Mouse (Mus musculus): ENCODE data around the gene Pdp2. TPM values are rescaled to one million over a fixed set of nuclear protein-coding genes. Genes with fewer than 3 reads are reported as not detected.

Gene Pdp2
- polyA plus RNA-seq, 1 experiment from 2014 or later, result 18.7 TPM

GRCm38 (mm10) chr8:104601941-104602371 lies 10.7 kb downstream of the Pdp2 start:
- ATAC-seq (replicated peaks; ENCODE audit: low FRiP score), result peak; percentile 26
- WGBS, result under 1% methylated on average over 12 of the region's 12 CpGs

GRCm38 (mm10) chr8:104602468-104603244 lies 11.4 kb downstream of the Pdp2 start:
- Histone ChIP-seq H3K27ac (0 out of 2 replicates have a peak overlapping the region, but pooled peaks have one; percentile 7), H3K9ac (peak overlapping the region; percentile 23; the same call in 1 of the 2 replicates), H3K4me1 (peaks cover 50% of the 10 kb centered on the region), H3K9me3 (replicated peaks) (no peaks in the 10 kb centered on the region), H3K4me3 (replicated peaks) (peak overlapping the region; percentile 27), H3K4me2 (peak overlapping the region; percentile 59), H3K27me3 (no peaks in the 10 kb centered on the region), H3K36me3 (no peaks in the 10 kb centered on the region)
- ATAC-seq (replicated peaks; ENCODE audit: low FRiP score), result peak; percentile 85
- 15% methylated on average over 21 of the region's 21 CpGs for WGBS

More at GRCm38 (mm10) chr8:104601941-104602371, 10.7 kb downstream of the Pdp2 start:
- H3K9me3 ChIP-seq (replicated peaks), result no peaks in the 10 kb centered on the region
- 0 out of 2 replicates have a peak overlapping the region, but pooled peaks have one; percentile 7 for H3K27ac ChIP-seq
- peaks cover 57% of the 10 kb centered on the region for H3K4me1 ChIP-seq
- peak overlapping the region; percentile 27 for H3K4me3 ChIP-seq (replicated peaks)
- peak overlapping the region; percentile 23; the same call in 1 of the 2 replicates for H3K9ac ChIP-seq
- no peaks in the 10 kb centered on the region for H3K27me3 ChIP-seq
- no peaks in the 10 kb centered on the region for H3K36me3 ChIP-seq
- peak overlapping the region; percentile 59 for H3K4me2 ChIP-seq

GRCm38 (mm10) chr8:104603245-104603593 lies 12.0 kb downstream of the Pdp2 start:
- Histone ChIP-seq H3K27ac (no peak overlapping the region), H3K9ac (no peak overlapping the region; the same call in 1 of the 2 replicates), H3K36me3 (no peaks in the 10 kb centered on the region), H3K4me2 (peak overlapping the region; percentile 59), H3K4me1 (peaks cover 45% of the 10 kb centered on the region), H3K4me3 (replicated peaks) (no peak overlapping the region), H3K9me3 (replicated peaks) (no peaks in the 10 kb centered on the region), H3K27me3 (no peaks in the 10 kb centered on the region)
- WGBS, result 62% methylated on average over 4 of the region's 4 CpGs
- no peak for ATAC-seq (replicated peaks; ENCODE audit: low FRiP score)

GRCm38 (mm10) chr8:104606329-104606728 lies 15.1 kb downstream of the Pdp2 start:
- WGBS, result 9% methylated on average over 6 of the region's 6 CpGs
- Histone ChIP-seq H3K4me1 (peaks cover 31% of the 10 kb centered on the region), H3K9me3 (replicated peaks) (no peaks in the 10 kb centered on the region), H3K9ac (no peak overlapping the region), H3K4me2 (no peak overlapping the region), H3K27ac (peak overlapping the region; percentile 77), H3K4me3 (replicated peaks) (no peak overlapping the region), H3K36me3 (no peaks in the 10 kb centered on the region), H3K27me3 (no peaks in the 10 kb centered on the region)
- ATAC-seq (replicated peaks; ENCODE audit: low FRiP score), result peak; percentile 67

GRCm38 (mm10) chr8:104607944-104608343 lies 16.7 kb downstream of the Pdp2 start:
- H3K4me1 ChIP-seq, result peaks cover 16% of the 10 kb centered on the region
- H3K36me3 ChIP-seq, result no peaks in the 10 kb centered on the region
- H3K27me3 ChIP-seq, result no peaks in the 10 kb centered on the region
- 76% methylated on average over 2 of the region's 2 CpGs for WGBS
- no peak overlapping the region for H3K9ac ChIP-seq
- H3K27ac ChIP-seq, result no peak overlapping the region
- no peaks in the 10 kb centered on the region for H3K9me3 ChIP-seq (replicated peaks)
- no peak for ATAC-seq (replicated peaks; ENCODE audit: low FRiP score)
- no peak overlapping the region for H3K4me2 ChIP-seq
- no peak overlapping the region for H3K4me3 ChIP-seq (replicated peaks)

GRCm38 (mm10) chr8:104609222-104609621 lies 18.0 kb downstream of the Pdp2 start:
- Histone ChIP-seq H3K4me2 (no peak overlapping the region), H3K27ac (no peak overlapping the region), H3K27me3 (no peaks in the 10 kb centered on the region), H3K9ac (no peak overlapping the region), H3K36me3 (no peaks in the 10 kb centered on the region), H3K4me3 (replicated peaks) (no peak overlapping the region), H3K4me1 (peaks cover 12% of the 10 kb centered on the region), H3K9me3 (replicated peaks) (no peaks in the 10 kb centered on the region)
- ATAC-seq (replicated peaks; ENCODE audit: low FRiP score), result no peak
- WGBS, result 79% methylated on average over 8 of the region's 8 CpGs

- Histone ChIP-seq H3K4me1 (peaks cover 12% of the 10 kb centered on the region), H3K4me3 (replicated peaks) (no peak overlapping the region), H3K27me3 (no peaks in the 10 kb centered on the region), H3K27ac (no peak overlapping the region), H3K36me3 (no peaks in the 10 kb centered on the region), H3K9me3 (replicated peaks) (no peaks in the 10 kb centered on the region), H3K9ac (no peak overlapping the region), H3K4me2 (no peak overlapping the region)
- 76% methylated on average over 12 of the region's 12 CpGs for WGBS
- ATAC-seq (replicated peaks; ENCODE audit: low FRiP score), result no peak
Observed at GRCm38 (mm10) chr8:104610185-104610766, 19.0 kb downstream of the Pdp2 start.

- H3K27me3 ChIP-seq, result no peaks in the 10 kb centered on the region
- ATAC-seq (replicated peaks; ENCODE audit: low FRiP score), result no peak
- no peak overlapping the region for H3K27ac ChIP-seq
- H3K9me3 ChIP-seq (replicated peaks), result no peaks in the 10 kb centered on the region
- H3K4me1 ChIP-seq, result peaks cover 3% of the 10 kb centered on the region
- WGBS, result 70% methylated on average over 4 of the region's 4 CpGs
- H3K4me2 ChIP-seq, result no peak overlapping the region
- H3K36me3 ChIP-seq, result 0 out of 2 replicates have a peak, but pooled peaks cover 6% of the 10 kb centered on the region
- H3K4me3 ChIP-seq (replicated peaks), result no peak overlapping the region
- H3K9ac ChIP-seq, result no peak overlapping the region
Observed at GRCm38 (mm10) chr8:104611613-104612012, 20.4 kb downstream of the Pdp2 start.

GRCm38 (mm10) chr8:104613119-104613518 lies 21.9 kb downstream of the Pdp2 start:
- ATAC-seq (replicated peaks; ENCODE audit: low FRiP score), result no peak
- 71% methylated on average over 4 of the region's 4 CpGs for WGBS
- no peak overlapping the region for H3K4me3 ChIP-seq (replicated peaks)
- no peaks in the 10 kb centered on the region for H3K9me3 ChIP-seq (replicated peaks)
- H3K9ac ChIP-seq, result no peak overlapping the region
- no peak overlapping the region for H3K27ac ChIP-seq
- H3K4me1 ChIP-seq, result no peaks in the 10 kb centered on the region
- H3K4me2 ChIP-seq, result no peak overlapping the region
- H3K36me3 ChIP-seq, result peaks cover 17% of the 10 kb centered on the region; the same call in 1 of the 2 replicates
- no peaks in the 10 kb centered on the region for H3K27me3 ChIP-seq

GRCm38 (mm10) chr8:104620765-104621164 lies 29.5 kb downstream of the Pdp2 start:
- peaks cover 39% of the 10 kb centered on the region for H3K36me3 ChIP-seq
- WGBS, result 77% methylated on average over 5 of the region's 5 CpGs
- H3K4me3 ChIP-seq (replicated peaks), result no peak overlapping the region
- H3K27ac ChIP-seq, result no peak overlapping the region
- no peak overlapping the region for H3K4me2 ChIP-seq
- no peaks in the 10 kb centered on the region for H3K27me3 ChIP-seq
- H3K9ac ChIP-seq, result no peak overlapping the region
- H3K4me1 ChIP-seq, result peaks cover 8% of the 10 kb centered on the region; the same call in 1 of the 2 replicates
- no peak for ATAC-seq (replicated peaks; ENCODE audit: low FRiP score)
- H3K9me3 ChIP-seq (replicated peaks), result no peaks in the 10 kb centered on the region

- ATAC-seq (replicated peaks; ENCODE audit: low FRiP score), result peak; percentile 96
- H3K4me1 ChIP-seq, result peaks cover 8% of the 10 kb centered on the region; the same call in 1 of the 2 replicates
- 54% methylated on average over 6 of the region's 6 CpGs for WGBS
- no peaks in the 10 kb centered on the region for H3K27me3 ChIP-seq
- H3K4me3 ChIP-seq (replicated peaks), result peak within 1 kb of the TSS; percentile 38
- H3K4me2 ChIP-seq, result peak within 1 kb of the TSS; percentile 54
- peaks cover 24% of the 10 kb centered on the region for H3K36me3 ChIP-seq
- H3K9ac ChIP-seq, result peak within 1 kb of the TSS; percentile 24; the same call in 1 of the 2 replicates
- no peaks in the 10 kb centered on the region for H3K9me3 ChIP-seq (replicated peaks)
- peak within 1 kb of the TSS; percentile 91 for H3K27ac ChIP-seq
Observed at GRCm38 (mm10) chr8:104624161-104624560, 32.9 kb downstream of the Pdp2 start, which contains the start of gene Cdh16. Gene Cdh16, minus strand, starts transcription at chr8:104624396.

GRCm38 (mm10) chr8:104627065-104627740 lies 36.0 kb downstream of the Pdp2 start:
- Histone ChIP-seq H3K4me3 (replicated peaks) (no peak overlapping the region), H3K36me3 (0 out of 2 replicates have a peak, but pooled peaks cover 4% of the 10 kb centered on the region), H3K4me1 (peaks cover 33% of the 10 kb centered on the region), H3K27me3 (peaks cover 16% of the 10 kb centered on the region), H3K27ac (no peak overlapping the region), H3K9ac (no peak overlapping the region), H3K9me3 (replicated peaks) (no peaks in the 10 kb centered on the region), H3K4me2 (no peak overlapping the region)
- ATAC-seq (replicated peaks; ENCODE audit: low FRiP score), result no peak
- 67% methylated on average over 4 of the region's 4 CpGs for WGBS

Data from kidney, embryonic 15.5 days (tissue).